Mouse (Mus musculus): ENCODE results near the gene Nipsnap3b. TPM values are rescaled to one million over a fixed set of nuclear protein-coding genes. Genes with fewer than 3 reads are reported as not detected.

The Nipsnap3b gene
- polyA plus RNA-seq, 1 experiment from 2014 or later: 192 TPM

GRCm38 (mm10) chr4:53023189-53023925 is 11.7 kb downstream of the Nipsnap3b start:
- Histone ChIP-seq H3K4me1 (replicated peaks; ENCODE audit: control insufficient read depth, insufficient read depth, low read length) (no peaks in the 10 kb centered on the region), H3K4me2 (replicated peaks; ENCODE audit: low read depth) (peak overlapping the region; percentile 39), H3K36me3 (ENCODE audit: control insufficient read depth, insufficient read depth) (peaks cover 34% of the 10 kb centered on the region), H3K4me3 (ENCODE audit: low read depth, low read length) (no peak overlapping the region), H3K27me3 (replicated peaks; ENCODE audit: control insufficient read depth, insufficient read depth, low read length) (no peaks in the 10 kb centered on the region), H3K27ac (ENCODE audit: low read depth, low read length) (peak overlapping the region; percentile 73), H3K9ac (ENCODE audit: low read depth, low read length) (no peak overlapping the region), H3K9me3 (ENCODE audit: control insufficient read depth) (no peaks in the 10 kb centered on the region)
- ATAC-seq: peak; percentile 92
- TF ChIP-seq CTCF (IDR thresholded peaks at IDR 0.05; ENCODE audit: low read depth): no peak
- WGBS: 52% methylated on average over 14 of the region's 14 CpGs

- Histone ChIP-seq H3K36me3 (ENCODE audit: control insufficient read depth, insufficient read depth) (peaks cover 30% of the 10 kb centered on the region), H3K4me2 (replicated peaks; ENCODE audit: low read depth) (peak overlapping the region; percentile 39; the same call in 1 of the 2 replicates), H3K27ac (ENCODE audit: low read depth, low read length) (0 out of 2 replicates have a peak overlapping the region, but pooled peaks have one; percentile 28), H3K4me3 (ENCODE audit: low read depth, low read length) (no peak overlapping the region), H3K27me3 (replicated peaks; ENCODE audit: control insufficient read depth, insufficient read depth, low read length) (no peaks in the 10 kb centered on the region), H3K9ac (ENCODE audit: low read depth, low read length) (no peak overlapping the region), H3K9me3 (ENCODE audit: control insufficient read depth) (no peaks in the 10 kb centered on the region), H3K4me1 (replicated peaks; ENCODE audit: control insufficient read depth, insufficient read depth, low read length) (no peaks in the 10 kb centered on the region)
- no peak for ATAC-seq
- no peak for TF ChIP-seq CTCF (IDR thresholded peaks at IDR 0.05; ENCODE audit: low read depth)
- 68% methylated on average over 4 of the region's 4 CpGs for WGBS
Observed at GRCm38 (mm10) chr4:53024397-53024796, 12.7 kb downstream of the Nipsnap3b start.

GRCm38 (mm10) chr4:53027811-53028210 is 16.1 kb downstream of the Nipsnap3b start:
- 55% methylated on average over 3 of the region's 3 CpGs for WGBS
- no peaks in the 10 kb centered on the region for H3K9me3 ChIP-seq (ENCODE audit: control insufficient read depth)
- H3K4me1 ChIP-seq (replicated peaks; ENCODE audit: control insufficient read depth, insufficient read depth, low read length): no peaks in the 10 kb centered on the region
- H3K9ac ChIP-seq (ENCODE audit: low read depth, low read length): no peak overlapping the region
- H3K4me3 ChIP-seq (ENCODE audit: low read depth, low read length): no peak overlapping the region
- no peaks in the 10 kb centered on the region for H3K27me3 ChIP-seq (replicated peaks; ENCODE audit: control insufficient read depth, insufficient read depth, low read length)
- peak overlapping the region; percentile 42; the same call in 1 of the 2 replicates for H3K27ac ChIP-seq (ENCODE audit: low read depth, low read length)
- H3K4me2 ChIP-seq (replicated peaks; ENCODE audit: low read depth): no peak overlapping the region
- H3K36me3 ChIP-seq (ENCODE audit: control insufficient read depth, insufficient read depth): peaks cover 5% of the 10 kb centered on the region; the same call in 1 of the 2 replicates
- no peak for TF ChIP-seq CTCF (IDR thresholded peaks at IDR 0.05; ENCODE audit: low read depth)
- peak; percentile 67 for ATAC-seq

- Histone ChIP-seq H3K9ac (ENCODE audit: low read depth, low read length) (no peak overlapping the region), H3K9me3 (ENCODE audit: control insufficient read depth) (no peaks in the 10 kb centered on the region), H3K4me2 (replicated peaks; ENCODE audit: low read depth) (no peak overlapping the region), H3K36me3 (ENCODE audit: control insufficient read depth, insufficient read depth) (peaks cover 7% of the 10 kb centered on the region; the same call in 1 of the 2 replicates), H3K4me1 (replicated peaks; ENCODE audit: control insufficient read depth, insufficient read depth, low read length) (no peaks in the 10 kb centered on the region), H3K4me3 (ENCODE audit: low read depth, low read length) (no peak overlapping the region), H3K27me3 (replicated peaks; ENCODE audit: control insufficient read depth, insufficient read depth, low read length) (no peaks in the 10 kb centered on the region), H3K27ac (ENCODE audit: low read depth, low read length) (no peak overlapping the region)
- ATAC-seq: no peak
- WGBS: 53% methylated on average over 8 of the region's 8 CpGs
- peak; percentile 75 for TF ChIP-seq CTCF (IDR thresholded peaks at IDR 0.05; ENCODE audit: low read depth)
Observed at GRCm38 (mm10) chr4:53030326-53030948, 18.8 kb downstream of the Nipsnap3b start.

- Histone ChIP-seq H3K9me3 (ENCODE audit: control insufficient read depth) (no peaks in the 10 kb centered on the region), H3K27ac (ENCODE audit: low read depth, low read length) (no peak overlapping the region), H3K4me2 (replicated peaks; ENCODE audit: low read depth) (no peak overlapping the region), H3K9ac (ENCODE audit: low read depth, low read length) (no peak overlapping the region), H3K27me3 (replicated peaks; ENCODE audit: control insufficient read depth, insufficient read depth, low read length) (no peaks in the 10 kb centered on the region), H3K4me1 (replicated peaks; ENCODE audit: control insufficient read depth, insufficient read depth, low read length) (no peaks in the 10 kb centered on the region), H3K4me3 (ENCODE audit: low read depth, low read length) (no peak overlapping the region), H3K36me3 (ENCODE audit: control insufficient read depth, insufficient read depth) (0 out of 2 replicates have a peak, but pooled peaks cover 6% of the 10 kb centered on the region)
- WGBS: 75% methylated on average over 8 of the region's 8 CpGs
- TF ChIP-seq CTCF (IDR thresholded peaks at IDR 0.05; ENCODE audit: low read depth): no peak
- no peak for ATAC-seq
Observed at GRCm38 (mm10) chr4:53043819-53044218, 32.1 kb downstream of the Nipsnap3b start.

GRCm38 (mm10) chr4:53045807-53046206 is 34.1 kb downstream of the Nipsnap3b start:
- Histone ChIP-seq H3K27me3 (replicated peaks; ENCODE audit: control insufficient read depth, insufficient read depth, low read length) (no peaks in the 10 kb centered on the region), H3K9me3 (ENCODE audit: control insufficient read depth) (no peaks in the 10 kb centered on the region), H3K9ac (ENCODE audit: low read depth, low read length) (no peak overlapping the region), H3K4me1 (replicated peaks; ENCODE audit: control insufficient read depth, insufficient read depth, low read length) (no peaks in the 10 kb centered on the region), H3K36me3 (ENCODE audit: control insufficient read depth, insufficient read depth) (0 out of 2 replicates have a peak, but pooled peaks cover 6% of the 10 kb centered on the region), H3K4me3 (ENCODE audit: low read depth, low read length) (no peak overlapping the region), H3K4me2 (replicated peaks; ENCODE audit: low read depth) (no peak overlapping the region), H3K27ac (ENCODE audit: low read depth, low read length) (no peak overlapping the region)
- ATAC-seq: no peak
- TF ChIP-seq CTCF (IDR thresholded peaks at IDR 0.05; ENCODE audit: low read depth): no peak
- 89% methylated on average over 7 of the region's 7 CpGs for WGBS
